Mouse (Mus musculus) forebrain, embryonic 16.5 days (tissue): ENCODE measurements around the gene Hist1h2ae. TPM values are rescaled to one million over a fixed set of nuclear protein-coding genes. Genes with fewer than 3 reads are reported as not detected.

ENCODE experiments used
- ATAC-seq: fragments of 200-750 bp; cut with Nextera tagmentation; 2 replicates; pipeline ENCODE4 v1.8.0; 2017; ENCODE audit warnings: mild to moderate bottlenecking, moderate library complexity
- H3K27ac ChIP-seq: fragments of 300-500 bp; sonication (generic); 2 replicates; pipeline ENCODE4 v1.5.1; 2014; ENCODE audit warnings: low read length, control low read depth
- H3K27me3 ChIP-seq: fragments of 300-500 bp; sonication (generic); replicated peaks from 2 replicates; pipeline ENCODE4 v1.6.1; 2014; ENCODE audit warnings: low read length; ENCODE audit not compliant: control insufficient read depth, insufficient read depth
- H3K36me3 ChIP-seq: fragments of 300-500 bp; sonication (generic); 2 replicates; pipeline ENCODE4 v1.6.1; 2014; ENCODE audit not compliant: control insufficient read depth, insufficient read depth
- H3K4me1 ChIP-seq: fragments of 300-500 bp; sonication (generic); replicated peaks from 2 replicates; pipeline ENCODE4 v1.6.1; 2014; ENCODE audit warnings: low read length; ENCODE audit not compliant: control insufficient read depth, insufficient read depth
- H3K4me2 ChIP-seq: fragments of 300-500 bp; sonication (generic); 2 replicates; pipeline ENCODE4 v1.6.1; 2014; ENCODE audit warnings: mild to moderate bottlenecking, low read length, control low read depth
- H3K4me3 ChIP-seq: fragments of 300-500 bp; sonication (generic); replicated peaks from 2 replicates; pipeline ENCODE4 v1.5.1; 2014; ENCODE audit warnings: mild to moderate bottlenecking, low read length, control low read depth
- H3K9ac ChIP-seq: fragments of 300-500 bp; sonication (generic); replicated peaks from 2 replicates; pipeline ENCODE4 v1.6.1; 2014; ENCODE audit warnings: low read depth, low read length, control low read depth
- H3K9me3 ChIP-seq: fragments of 300-500 bp; sonication (generic); 2 replicates; pipeline ENCODE4 v1.6.1; 2016; ENCODE audit warnings: low read length; ENCODE audit not compliant: control insufficient read depth
- WGBS: fragments of 180-500 bp; shearing (Covaris S2); extraction: QIAGEN DNeasy Blood & Tissue Kit; methylation state at CpG from one replicate; pipeline ENCODE4 v1.1.7; 2014; 5-methylcytosine and 5-hydroxymethylcytosine counted together
- polyA plus RNA-seq: library from polyadenylated mRNA; unstranded; fragments of >200 nt; fragmentation: Nextera tagmentation; extraction: Ambion mirVana; gene quantifications from 2 replicates; pipeline ENCODE4 v1.2.1, GENCODE M21; 2015

Gene Hist1h2ae
- polyA plus RNA-seq, result 33.0 and 46.2 TPM in 2 replicates

DNA sequence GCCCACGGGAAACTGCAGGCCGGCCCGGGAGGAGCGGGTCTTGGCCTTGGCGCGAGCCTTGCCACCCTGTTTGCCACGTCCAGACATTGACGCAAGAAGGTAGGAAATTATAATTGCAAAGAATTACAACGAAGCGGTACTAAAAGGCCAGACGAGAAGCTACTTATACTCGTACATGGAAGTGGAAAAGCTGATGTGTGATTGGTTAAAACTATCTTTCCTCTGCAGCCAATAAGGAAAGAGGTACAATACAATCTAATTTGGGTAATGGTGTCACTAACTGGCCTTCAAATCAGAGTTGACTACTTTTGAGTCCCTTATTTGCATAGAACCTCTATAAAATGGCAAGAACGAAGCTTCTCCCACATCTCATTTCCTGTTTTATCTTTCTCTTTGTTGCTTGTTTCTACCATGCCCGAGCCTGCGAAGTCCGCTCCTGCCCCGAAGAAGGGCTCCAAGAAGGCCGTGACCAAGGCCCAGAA is at the start of gene Hist1h2ae, which contains the start of gene Hist1h2bg:
TSS of gene Hist1h2ae (minus strand) at position 199 of the 482 bp plus-strand sequence.
TSS of gene Hist1h2bg (plus strand) at position 375 of the 482 bp plus-strand sequence.
- under 1% methylated on average over 18 of the region's 18 CpGs for WGBS
- Histone ChIP-seq H3K4me1 (peaks cover 15% of the 10 kb centered on the region), H3K36me3 (no peaks in the 10 kb centered on the region), H3K9me3 (no peaks in the 10 kb centered on the region), H3K27ac (peak within 1 kb of the TSS; percentile 96), H3K4me2 (peak within 1 kb of the TSS; percentile 53), H3K4me3 (peak within 1 kb of the TSS; percentile 44), H3K27me3 (no peaks in the 10 kb centered on the region), H3K9ac (peak within 1 kb of the TSS; percentile 68)
- peak; percentile 91 for ATAC-seq

DNA sequence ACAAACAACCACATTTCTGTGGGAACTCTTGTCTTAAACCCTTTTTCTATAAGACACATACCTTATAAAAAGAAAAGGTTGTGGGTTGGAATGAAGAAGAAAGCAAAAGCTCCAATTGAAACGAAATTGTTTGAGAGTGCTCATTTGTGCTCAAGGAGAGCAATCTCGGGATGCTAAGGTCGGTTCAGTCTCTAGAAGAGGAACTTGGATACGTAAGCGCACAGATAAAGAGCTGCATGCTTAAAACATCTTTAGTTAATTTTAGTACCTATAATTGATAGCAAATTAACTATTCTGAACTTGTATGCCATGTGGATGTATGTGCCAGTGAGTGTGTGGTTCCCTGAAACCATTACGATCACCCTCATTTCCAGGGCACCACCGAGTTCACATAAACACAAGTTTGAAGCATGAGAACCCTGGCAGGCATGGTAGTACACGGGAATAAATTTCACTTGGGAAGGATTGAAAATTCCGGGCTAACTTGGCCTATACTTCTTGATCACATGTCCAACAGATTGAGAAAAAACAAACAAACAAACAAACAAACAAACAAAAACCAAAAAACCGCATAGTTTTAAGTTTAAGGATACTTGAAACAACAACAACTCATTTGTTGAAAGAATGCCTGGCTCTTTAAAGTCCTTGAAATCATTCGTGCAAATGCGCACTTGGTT is 49.2 kb upstream of the Hist1h2ae start:
- no peak for ATAC-seq
- WGBS, result 39% methylated on average over 12 of the region's 12 CpGs
- Histone ChIP-seq H3K9ac (peak overlapping the region; percentile 63), H3K27me3 (no peaks in the 10 kb centered on the region), H3K4me3 (peak overlapping the region; percentile 69), H3K27ac (peak overlapping the region; percentile 98), H3K4me2 (peak overlapping the region; percentile 97), H3K4me1 (peaks cover 11% of the 10 kb centered on the region), H3K9me3 (no peaks in the 10 kb centered on the region), H3K36me3 (no peaks in the 10 kb centered on the region)

DNA sequence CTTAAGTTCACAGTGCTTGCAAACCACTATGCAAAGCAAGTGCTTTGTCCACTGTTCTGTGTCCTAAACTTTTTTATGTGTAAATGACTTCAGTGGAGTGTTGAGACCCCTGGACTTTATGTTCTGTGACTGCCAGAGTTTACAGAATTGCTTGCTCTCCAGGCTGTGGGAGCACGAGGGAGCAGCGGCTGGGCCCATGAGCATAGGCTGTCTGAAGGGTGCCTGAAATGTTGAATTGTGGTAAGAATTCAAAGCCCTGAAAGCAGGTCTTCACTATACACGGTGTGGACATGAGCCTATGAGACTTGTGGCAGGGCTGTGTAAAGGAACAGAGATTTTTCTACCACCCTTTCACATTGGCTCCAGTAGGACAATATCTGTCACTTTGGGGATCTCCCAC is 40.6 kb upstream of the Hist1h2ae start:
- Histone ChIP-seq H3K9me3 (no peaks in the 10 kb centered on the region), H3K9ac (no peak overlapping the region), H3K4me1 (no peaks in the 10 kb centered on the region), H3K27me3 (no peaks in the 10 kb centered on the region), H3K36me3 (no peaks in the 10 kb centered on the region), H3K4me2 (no peak overlapping the region), H3K27ac (no peak overlapping the region), H3K4me3 (no peak overlapping the region)
- ATAC-seq, result no peak
- WGBS, result 90% methylated on average over 3 of the region's 3 CpGs

DNA sequence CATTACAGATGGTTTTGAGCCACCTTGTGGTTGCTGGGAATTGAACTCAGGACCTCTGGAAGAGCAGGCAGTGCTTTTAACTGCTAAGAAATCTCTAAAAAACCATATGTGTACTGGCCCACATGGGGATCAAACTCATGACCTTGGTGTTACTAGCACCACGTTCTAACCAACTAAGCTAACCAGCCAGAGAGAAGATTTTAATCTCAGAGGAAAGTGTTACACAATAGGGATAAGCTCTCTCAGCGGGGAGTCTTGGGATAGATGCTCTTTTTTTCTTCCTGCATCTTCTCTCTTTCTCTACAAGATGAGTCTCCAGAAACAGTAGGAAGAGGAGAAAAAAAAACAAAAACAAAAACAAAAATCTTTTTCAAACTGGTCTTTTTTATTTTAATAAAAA is 39.4 kb upstream of the Hist1h2ae start:
- 76% methylated on average over 2 of the region's 2 CpGs for WGBS
- H3K4me3 ChIP-seq, result no peak overlapping the region
- no peak overlapping the region for H3K27ac ChIP-seq
- ATAC-seq, result no peak
- H3K9ac ChIP-seq, result no peak overlapping the region
- H3K4me1 ChIP-seq, result no peaks in the 10 kb centered on the region
- H3K9me3 ChIP-seq, result no peaks in the 10 kb centered on the region
- no peaks in the 10 kb centered on the region for H3K27me3 ChIP-seq
- no peaks in the 10 kb centered on the region for H3K36me3 ChIP-seq
- H3K4me2 ChIP-seq, result no peak overlapping the region

DNA sequence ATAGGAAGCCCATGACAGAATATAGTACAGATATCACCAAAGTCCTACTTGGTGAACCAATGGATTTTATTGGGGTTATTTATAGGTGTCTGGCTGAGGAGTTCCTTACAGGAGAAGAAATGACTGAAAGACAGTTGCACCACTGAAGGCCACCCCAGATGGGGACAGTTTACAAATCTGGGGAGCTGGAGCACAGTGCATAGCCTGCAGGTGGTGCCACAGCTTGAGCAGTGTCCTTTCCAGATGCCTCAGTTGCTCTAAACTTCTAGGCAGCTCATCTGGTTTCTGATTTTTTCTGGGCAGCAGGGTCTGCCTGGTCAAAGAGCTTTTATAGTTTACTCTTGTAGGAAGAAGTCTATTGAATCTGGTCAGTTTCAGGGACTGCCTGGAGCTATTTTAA is 38.8 kb upstream of the Hist1h2ae start:
- Histone ChIP-seq H3K4me1 (no peaks in the 10 kb centered on the region), H3K4me2 (no peak overlapping the region), H3K9me3 (no peaks in the 10 kb centered on the region), H3K9ac (no peak overlapping the region), H3K27me3 (no peaks in the 10 kb centered on the region), H3K4me3 (no peak overlapping the region), H3K36me3 (no peaks in the 10 kb centered on the region), H3K27ac (no peak overlapping the region)
- no peak for ATAC-seq

DNA sequence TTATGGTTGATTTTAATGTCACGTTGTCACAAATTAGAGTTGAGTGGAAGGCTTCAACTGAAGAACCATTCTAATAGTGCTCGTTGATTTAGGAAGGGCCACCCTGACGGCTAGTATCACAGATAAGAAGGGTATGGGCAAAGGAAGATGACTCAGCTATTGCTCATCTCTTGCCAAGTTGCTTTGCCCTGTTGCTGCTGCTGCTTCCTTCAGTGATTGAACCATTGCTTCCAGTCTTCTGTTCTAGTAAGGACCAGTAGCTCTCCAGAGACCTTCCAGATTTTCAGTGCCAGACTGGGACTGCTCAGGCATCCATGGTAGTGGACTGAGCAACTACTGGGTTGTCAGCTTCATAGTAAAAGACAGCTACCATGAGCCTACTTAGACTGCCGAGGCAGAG is 38.2 kb upstream of the Hist1h2ae start:
- H3K4me2 ChIP-seq, result no peak overlapping the region
- H3K27me3 ChIP-seq, result no peaks in the 10 kb centered on the region
- H3K9me3 ChIP-seq, result no peaks in the 10 kb centered on the region
- no peak overlapping the region for H3K4me3 ChIP-seq
- ATAC-seq, result no peak
- H3K36me3 ChIP-seq, result no peaks in the 10 kb centered on the region
- WGBS, result 90% methylated on average over 4 of the region's 4 CpGs
- no peak overlapping the region for H3K9ac ChIP-seq
- H3K27ac ChIP-seq, result no peak overlapping the region
- no peaks in the 10 kb centered on the region for H3K4me1 ChIP-seq

DNA sequence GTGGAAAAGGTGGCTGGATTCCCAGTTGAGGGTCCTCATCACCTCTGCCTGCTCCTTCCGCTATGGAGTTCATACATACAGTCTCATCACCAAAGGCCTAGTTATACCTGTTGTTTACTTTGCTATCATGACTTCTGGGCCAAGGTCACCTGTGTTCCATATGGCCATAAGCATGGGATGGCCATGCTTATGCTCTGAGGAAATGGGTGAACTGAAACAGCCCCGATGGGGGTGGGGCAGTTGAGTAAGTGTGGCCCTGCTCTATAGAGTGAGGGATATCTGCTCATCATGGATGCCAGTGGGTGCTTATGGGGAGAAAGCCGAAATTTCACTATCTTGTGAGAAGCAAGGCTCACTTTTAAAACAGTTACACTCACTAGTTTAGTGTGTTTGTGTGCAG is 34.0 kb upstream of the Hist1h2ae start:
- no peak overlapping the region for H3K27ac ChIP-seq
- no peak overlapping the region for H3K4me2 ChIP-seq
- H3K4me3 ChIP-seq, result no peak overlapping the region
- H3K9ac ChIP-seq, result no peak overlapping the region
- ATAC-seq, result no peak
- H3K36me3 ChIP-seq, result no peaks in the 10 kb centered on the region
- H3K9me3 ChIP-seq, result no peaks in the 10 kb centered on the region
- 86% methylated on average over 3 of the region's 3 CpGs for WGBS
- no peaks in the 10 kb centered on the region for H3K4me1 ChIP-seq
- H3K27me3 ChIP-seq, result no peaks in the 10 kb centered on the region

DNA sequence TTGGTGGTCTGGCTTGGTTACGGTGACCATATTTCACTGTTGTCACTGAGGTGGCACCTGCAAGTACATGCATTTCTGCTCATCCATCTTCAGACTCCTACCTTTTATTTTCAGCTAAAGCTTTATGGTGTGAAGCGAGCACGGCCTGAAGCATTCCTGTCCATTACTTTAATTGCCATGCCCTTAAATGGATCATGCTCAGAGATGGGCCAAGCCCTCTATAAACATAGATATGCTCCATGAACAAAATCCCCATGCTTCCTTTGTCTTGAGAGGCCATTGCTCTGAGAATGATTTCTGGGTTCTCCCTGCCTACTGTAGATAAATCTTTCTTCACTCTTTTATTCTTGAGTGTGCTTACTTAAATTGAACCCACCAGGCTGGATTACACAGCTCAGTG is 33.4 kb upstream of the Hist1h2ae start:
- H3K4me1 ChIP-seq, result no peaks in the 10 kb centered on the region
- no peak for ATAC-seq
- H3K27ac ChIP-seq, result no peak overlapping the region
- 91% methylated on average over 3 of the region's 3 CpGs for WGBS
- no peak overlapping the region for H3K9ac ChIP-seq
- H3K9me3 ChIP-seq, result no peaks in the 10 kb centered on the region
- H3K4me2 ChIP-seq, result no peak overlapping the region
- H3K36me3 ChIP-seq, result no peaks in the 10 kb centered on the region
- no peak overlapping the region for H3K4me3 ChIP-seq
- H3K27me3 ChIP-seq, result no peaks in the 10 kb centered on the region

DNA sequence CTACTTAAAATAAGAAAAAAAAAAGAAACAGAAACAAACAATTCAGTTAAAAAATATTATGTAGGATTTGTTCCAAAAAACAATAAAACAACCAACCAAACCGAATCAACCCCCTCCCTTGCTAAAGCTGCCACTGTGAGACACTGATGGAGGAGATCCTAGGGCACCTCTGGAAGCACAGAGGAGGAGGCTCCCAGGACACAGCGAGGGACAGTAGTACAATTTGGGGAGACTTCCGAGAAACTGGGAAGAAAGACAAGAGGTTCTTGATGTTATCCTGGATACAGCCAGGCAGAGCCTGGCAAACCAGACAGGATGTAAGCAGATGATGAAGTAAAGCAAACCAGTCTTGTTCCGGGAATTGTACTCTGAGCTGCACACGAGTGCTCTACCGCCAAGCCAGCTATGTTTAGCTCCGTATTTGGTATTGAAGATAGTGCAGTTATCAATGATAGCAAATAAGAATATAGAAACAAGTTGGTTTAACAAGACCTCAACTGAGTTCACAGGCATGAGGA is 32.2 kb upstream of the Hist1h2ae start:
- H3K4me3 ChIP-seq, result no peak overlapping the region
- no peaks in the 10 kb centered on the region for H3K4me1 ChIP-seq
- H3K9ac ChIP-seq, result no peak overlapping the region
- no peaks in the 10 kb centered on the region for H3K9me3 ChIP-seq
- H3K36me3 ChIP-seq, result no peaks in the 10 kb centered on the region
- no peak overlapping the region for H3K27ac ChIP-seq
- H3K27me3 ChIP-seq, result no peaks in the 10 kb centered on the region
- no peak overlapping the region for H3K4me2 ChIP-seq
- WGBS, result 86% methylated on average over 7 of the region's 7 CpGs
- ATAC-seq, result no peak
